Mouse (Mus musculus): ENCODE measurements around the gene Ctsw.

- TF ChIP-seq CTCF (IDR thresholded peaks at IDR 0.05; ENCODE audit: low read depth) (no peak), EP300 (IDR thresholded peaks at IDR 0.05; ENCODE audit: low read depth) (no peak)
These were observed 41.5 kb downstream of the Ctsw start for GRCm38 (mm10) chr19:5426640-5427290.
